Mouse (Mus musculus): ENCODE results near the gene Sgk2.
"Not testable (repeated sequence)": the region's sequence is repeated elsewhere in the genome, so short reads cannot be mapped to it uniquely, and the experiment has no call there.

Sgk2 gene

GRCm38 (mm10) chr2:163058981-163059380, 71.9 kb downstream of the Sgk2 start:
- not testable (repeated sequence) for DNase-seq (ENCODE audit: low read depth, low spot score)

- DNase-seq (ENCODE audit: low read depth, low spot score) = no peak
Measured at GRCm38 (mm10) chr2:163060630-163061029, 73.5 kb downstream of the Sgk2 start.

- DNase-seq (ENCODE audit: low read depth, low spot score) = no peak
Measured at GRCm38 (mm10) chr2:163061203-163062118, 74.3 kb downstream of the Sgk2 start.

- DNase-seq (ENCODE audit: low read depth, low spot score) = no peak
Measured at GRCm38 (mm10) chr2:163062119-163062508, 75.0 kb downstream of the Sgk2 start.

Data from retina, postnatal 7 days (tissue).